8 mouse cellular contexts compared by ENCODE assay signal in the genomic region with DNA sequence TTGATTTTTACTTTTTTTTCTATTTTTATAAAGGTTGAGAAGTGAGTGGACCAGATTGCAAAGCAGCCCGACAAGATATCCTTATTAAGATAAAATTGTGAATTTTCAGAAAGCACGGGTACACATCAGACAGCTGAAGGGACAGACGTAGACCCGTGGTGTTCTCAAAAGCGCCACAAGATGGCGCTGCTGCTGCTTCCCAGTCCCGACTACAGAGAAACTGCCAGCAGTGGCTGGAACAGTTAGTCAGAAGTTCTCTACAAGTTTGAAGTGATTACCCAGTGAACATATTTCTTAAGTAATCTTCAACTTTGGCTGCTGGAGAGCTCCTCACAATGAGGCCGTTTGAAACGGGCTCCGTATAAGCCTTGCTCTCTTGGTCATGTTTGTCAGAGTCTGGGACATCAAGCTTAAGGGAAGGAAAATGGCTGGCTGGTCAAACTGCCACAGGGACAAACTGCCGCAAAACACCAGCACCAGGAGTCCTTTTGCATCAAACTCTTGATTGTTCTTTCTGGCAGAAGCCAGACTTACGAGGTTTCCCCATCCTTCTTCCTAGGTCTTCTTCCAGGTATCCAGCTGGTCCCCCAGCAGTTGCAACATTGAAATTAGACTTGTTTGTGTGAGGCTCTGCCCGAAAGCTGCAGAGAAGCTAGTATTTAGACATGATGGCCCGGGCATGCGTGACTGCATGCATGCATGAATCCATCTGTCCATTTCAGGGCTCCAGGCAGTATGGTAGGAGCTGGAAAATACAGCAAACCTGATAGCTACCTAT.
DNase-seq lines count a peak whose midpoint lies in the region; ATAC-seq lines count a peak whose summit lies in the region.

No protein-coding gene starts in this region.

- intact Hi-C loops in left cerebral cortex, postnatal 10 days (cut with DNase I), result no loop called here

- no peak overlapping the region for H3K27ac ChIP-seq in intestine, embryonic 16.5 days (ENCODE audit: low read length)
- H3K27ac ChIP-seq in midbrain, embryonic 13.5 days, result no peak overlapping the region
- H3K27ac ChIP-seq in stomach, embryonic 16.5 days (ENCODE audit: low read length), result no peak overlapping the region

- H3K4me1 ChIP-seq in intestine, embryonic 16.5 days (ENCODE audit: control insufficient read depth, insufficient read depth, low read length), result no peaks in the 10 kb centered on the region
- H3K4me1 ChIP-seq in midbrain, embryonic 13.5 days (replicated peaks), result peaks cover 6% of the 10 kb centered on the region; the same call in 1 of the 2 replicates
- no peaks in the 10 kb centered on the region for H3K4me1 ChIP-seq in stomach, embryonic 16.5 days (ENCODE audit: control insufficient read depth, insufficient read depth, low read length)

- no peaks in the 10 kb centered on the region for H3K27me3 ChIP-seq in intestine, embryonic 16.5 days (replicated peaks; ENCODE audit: control insufficient read depth, insufficient read depth, low read length)
- H3K27me3 ChIP-seq in midbrain, embryonic 13.5 days, result no peaks in the 10 kb centered on the region
- no peaks in the 10 kb centered on the region; the same call in 1 of the 2 replicates for H3K27me3 ChIP-seq in stomach, embryonic 16.5 days (ENCODE audit: control insufficient read depth, insufficient read depth, low read length)

- no peak overlapping the region for H3K4me3 ChIP-seq in intestine, embryonic 16.5 days (ENCODE audit: low read length)
- H3K4me3 ChIP-seq in midbrain, embryonic 13.5 days (replicated peaks), result no peak overlapping the region
- H3K4me3 ChIP-seq in stomach, embryonic 16.5 days (replicated peaks; ENCODE audit: low read length), result no peak overlapping the region

- peak; percentile 70; the same call in 1 of the 2 replicates for ATAC-seq in intestine, embryonic 16.5 days
- peak; percentile 77; the same call in 1 of the 2 replicates for ATAC-seq in midbrain, embryonic 13.5 days
- peak; percentile 68; the same call in 1 of the 2 replicates for ATAC-seq in stomach, embryonic 16.5 days (ENCODE audit: insufficient read depth, low FRiP score)

- H3K36me3 ChIP-seq in intestine, embryonic 16.5 days (ENCODE audit: control insufficient read depth, insufficient read depth, low read length), result no peaks in the 10 kb centered on the region
- H3K36me3 ChIP-seq in midbrain, embryonic 13.5 days, result no peaks in the 10 kb centered on the region
- H3K36me3 ChIP-seq in stomach, embryonic 16.5 days (ENCODE audit: control insufficient read depth, insufficient read depth, low read length), result no peaks in the 10 kb centered on the region

- H3K9ac ChIP-seq in intestine, embryonic 16.5 days (ENCODE audit: low read depth, low read length), result no peak overlapping the region
- H3K9ac ChIP-seq in midbrain, embryonic 13.5 days (replicated peaks), result no peak overlapping the region
- no peak overlapping the region for H3K9ac ChIP-seq in stomach, embryonic 16.5 days (ENCODE audit: low read length)

- 25% methylated on average over 15 of the region's 15 CpGs for WGBS in intestine, embryonic 16.5 days
- 20% methylated on average over 15 of the region's 15 CpGs for WGBS in midbrain, embryonic 13.5 days
- 25% methylated on average over 15 of the region's 15 CpGs for WGBS in stomach, embryonic 16.5 days

- no peaks in the 10 kb centered on the region for H3K9me3 ChIP-seq in intestine, embryonic 16.5 days (ENCODE audit: control insufficient read depth, low read length)
- no peaks in the 10 kb centered on the region for H3K9me3 ChIP-seq in midbrain, embryonic 13.5 days
- H3K9me3 ChIP-seq in stomach, embryonic 16.5 days (replicated peaks; ENCODE audit: control insufficient read depth, low read length), result no peaks in the 10 kb centered on the region

- no peak overlapping the region for H3K4me2 ChIP-seq in intestine, embryonic 16.5 days (ENCODE audit: low read depth, low read length)
- no peak overlapping the region for H3K4me2 ChIP-seq in midbrain, embryonic 13.5 days (replicated peaks)
- H3K4me2 ChIP-seq in stomach, embryonic 16.5 days (ENCODE audit: low read depth, low read length), result no peak overlapping the region

- DNase-seq in A20 (ENCODE audit: low read depth, low spot score), result peak; percentile 59
- peak; percentile 81 for DNase-seq in adrenal gland, postnatal 14 days
- peak; percentile 72 for DNase-seq in embryo, embryonic 9.5 days (ENCODE audit: extremely low spot score)
- DNase-seq in gastrocnemius, postnatal 4 days (ENCODE audit: low spot score in 2 of 2), result peak; percentile 62 to 77
- DNase-seq in left cerebral cortex, postnatal 10 days (ENCODE audit: extremely low spot score in 1 of 2, low spot score in 2 of 2), result peak; percentile 82 to 84
